Mouse (Mus musculus) heart, embryonic 14.5 days (tissue): ENCODE measurements around the gene Axin1. TPM values are rescaled to one million over a fixed set of nuclear protein-coding genes. Genes with fewer than 3 reads are reported as not detected.

Experiments used
- ATAC-seq: fragments of 200-750 bp; cut with Nextera tagmentation; 2 replicates; pipeline ENCODE4 v1.8.0; 2017; ENCODE audit warnings: low read depth, moderate TSS enrichment; ENCODE audit not compliant: insufficient number of reproducible peaks, insufficient read depth, low FRiP score
- H3K27ac ChIP-seq, 2 experiments: fragments of 200-500 bp in 1 of 2; fragments of 300-500 bp in 1 of 2; sonication (generic) in 1 of 2; replicated peaks in 1 of 2; 2 replicates each; pipeline ENCODE4 v1.5.1; 2012 to 2014; ENCODE audit warnings: low read depth in 2 of 2, low read length in 2 of 2, control low read depth in 1 of 2, mild to moderate bottlenecking in 1 of 2, mixed read lengths in 1 of 2; ENCODE audit not compliant: control insufficient read depth in 1 of 2, insufficient read depth in 1 of 2
- H3K27me3 ChIP-seq: fragments of 300-500 bp; sonication (generic); 2 replicates; pipeline ENCODE4 v1.6.1; 2014; ENCODE audit warnings: mild to moderate bottlenecking, low read length, control low read depth; ENCODE audit not compliant: control insufficient read depth, insufficient read depth
- H3K36me3 ChIP-seq: fragments of 300-500 bp; sonication (generic); 2 replicates; pipeline ENCODE4 v1.6.1; 2014; ENCODE audit warnings: mild to moderate bottlenecking, control low read depth, low read length, mixed read lengths; ENCODE audit not compliant: control insufficient read depth, insufficient read depth
- H3K4me1 ChIP-seq, 2 experiments: fragments of 200-500 bp in 1 of 2; fragments of 300-500 bp in 1 of 2; sonication (generic) in 1 of 2; 2 replicates each; pipeline ENCODE4 v1.6.1; 2012 to 2014; ENCODE audit warnings: low read length in 2 of 2, control low read depth in 1 of 2, mixed read lengths in 1 of 2; ENCODE audit not compliant: control insufficient read depth in 2 of 2, insufficient read depth in 2 of 2
- H3K4me2 ChIP-seq: fragments of 300-500 bp; sonication (generic); 2 replicates; pipeline ENCODE4 v1.6.1; 2014; ENCODE audit warnings: mild to moderate bottlenecking, low read length
- H3K4me3 ChIP-seq, 2 experiments: fragments of 200-500 bp in 1 of 2; fragments of 300-500 bp in 1 of 2; sonication (generic) in 1 of 2; 2 replicates each; pipeline ENCODE4 v1.5.1; 2012 to 2014; ENCODE audit warnings: low read length in 2 of 2, mild to moderate bottlenecking in 2 of 2, control low read depth in 1 of 2, low read depth in 1 of 2, moderate library complexity in 1 of 2; ENCODE audit not compliant: control insufficient read depth in 1 of 2, insufficient read depth in 1 of 2
- H3K9ac ChIP-seq: fragments of 300-500 bp; sonication (generic); 2 replicates; pipeline ENCODE4 v1.6.1; 2014; ENCODE audit warnings: mild to moderate bottlenecking, low read length
- H3K9me3 ChIP-seq: fragments of 300-500 bp; sonication (generic); 2 replicates; pipeline ENCODE4 v1.6.1; 2016; ENCODE audit warnings: low read length, control low read depth; ENCODE audit not compliant: control insufficient read depth
- WGBS: fragments of 180-500 bp; shearing (Covaris S2); extraction: QIAGEN DNeasy Blood & Tissue Kit; methylation state at CpG from one replicate; pipeline ENCODE4 v1.1.7; 2014; 5-methylcytosine and 5-hydroxymethylcytosine counted together
- polyA plus RNA-seq: library from polyadenylated mRNA; unstranded; fragments of >200 nt; fragmentation: Nextera tagmentation; extraction: Ambion mirVana; gene quantifications from 2 replicates; pipeline ENCODE4 v1.2.1, GENCODE M21; 2014

Gene Axin1
- polyA plus RNA-seq, 1 experiment from 2014 or later, result 11.9 TPM

- WGBS, result 95% methylated on average over 15 of the region's 15 CpGs
- no peaks in the 10 kb centered on the region for H3K4me1 ChIP-seq
- no peak overlapping the region for H3K27ac ChIP-seq
- peaks cover 98% of the 10 kb centered on the region for H3K36me3 ChIP-seq
- no peak overlapping the region for H3K4me2 ChIP-seq
- H3K9ac ChIP-seq, result no peak overlapping the region
- no peaks in the 10 kb centered on the region for H3K9me3 ChIP-seq
- no peak for ATAC-seq
- H3K4me3 ChIP-seq, result no peak overlapping the region
- H3K27me3 ChIP-seq, result no peaks in the 10 kb centered on the region
Measured at GRCm38 (mm10) chr17:26192481-26193190, 54.1 kb downstream of the Axin1 start.

GRCm38 (mm10) chr17:26198892-26199291 lies 60.4 kb downstream of the Axin1 start, which contains the start of gene Pdia2:
Gene Pdia2 (minus strand): TSS chr17:26199087.
- no peak within 1 kb of the TSS for H3K4me3 ChIP-seq
- no peak within 1 kb of the TSS for H3K4me2 ChIP-seq
- no peak within 1 kb of the TSS for H3K27ac ChIP-seq
- ATAC-seq, result no peak
- peaks cover 46% of the 10 kb centered on the region for H3K27me3 ChIP-seq
- H3K4me1 ChIP-seq, result peaks cover 0 to 10% of the 10 kb centered on the region in 2 experiments; a peak in 2 of 4 replicates
- no peak within 1 kb of the TSS for H3K9ac ChIP-seq
- H3K9me3 ChIP-seq, result no peaks in the 10 kb centered on the region
- 52% methylated on average over 4 of the region's 4 CpGs for WGBS
- H3K36me3 ChIP-seq, result peaks cover 40% of the 10 kb centered on the region

DNA sequence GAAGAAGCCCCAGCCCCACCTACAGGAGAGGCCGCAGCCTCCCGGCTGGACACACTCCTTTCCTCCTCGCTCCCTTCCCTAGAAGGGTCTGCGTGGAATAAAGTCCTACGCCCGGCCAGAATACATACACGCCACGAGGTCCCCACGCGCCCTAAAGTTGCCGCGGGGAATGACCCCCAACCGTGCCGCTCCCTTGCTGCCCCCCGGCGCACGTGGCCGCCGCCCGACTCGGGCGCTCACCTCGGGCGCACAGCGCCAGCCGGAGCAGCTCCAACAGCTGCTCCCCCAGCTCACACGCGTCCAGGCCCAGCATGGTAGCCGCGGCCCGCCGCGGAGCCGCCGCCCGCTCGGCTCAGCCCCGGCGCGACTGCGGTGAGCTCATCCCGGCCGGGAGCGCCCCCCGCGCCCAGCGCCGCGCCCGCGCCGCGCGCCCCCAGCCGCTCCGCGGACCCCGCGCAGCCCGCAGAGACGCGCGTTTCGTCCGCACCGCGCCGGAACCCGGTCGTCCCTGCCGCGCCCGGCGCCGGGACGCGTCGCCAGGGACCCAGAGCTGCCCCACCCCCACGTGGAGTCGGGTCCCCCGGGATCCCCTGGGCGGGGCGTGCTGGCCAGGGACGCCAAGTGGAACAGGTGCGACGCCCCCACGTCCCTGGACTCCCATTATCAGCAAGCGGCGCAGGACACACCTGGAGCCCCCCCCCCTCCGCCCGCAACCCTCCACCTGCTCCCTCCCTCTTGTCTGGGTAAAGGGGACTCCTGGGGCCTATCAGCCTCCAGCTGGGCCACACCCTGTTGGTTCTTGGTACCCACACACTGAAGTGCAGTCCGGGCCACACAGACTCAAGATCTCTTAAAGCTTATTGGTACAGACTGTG lies 62.6 kb downstream of the Axin1 start:
- Histone ChIP-seq H3K4me2 (peak overlapping the region; percentile 96), H3K9me3 (no peaks in the 10 kb centered on the region), H3K9ac (peak overlapping the region; percentile 67), H3K4me1 (peaks cover 0 to 10% of the 10 kb centered on the region in 2 experiments; a peak in 2 of 4 replicates), H3K36me3 (peaks cover 18% of the 10 kb centered on the region), H3K27me3 (peaks cover 56% of the 10 kb centered on the region), H3K4me3 (peak overlapping the region; percentile 48 to 54), H3K27ac (no peak overlapping the region)
- WGBS, result 1% methylated on average over 83 of the region's 92 CpGs
- no peak for ATAC-seq

GRCm38 (mm10) chr17:26201998-26202397 lies 63.5 kb downstream of the Axin1 start:
- ATAC-seq, result no peak
- no peak overlapping the region for H3K27ac ChIP-seq
- H3K9ac ChIP-seq, result no peak overlapping the region
- no peaks in the 10 kb centered on the region for H3K9me3 ChIP-seq
- no peak overlapping the region for H3K4me2 ChIP-seq
- peaks cover 9% of the 10 kb centered on the region for H3K36me3 ChIP-seq
- peaks cover 0 to 10% of the 10 kb centered on the region in 2 experiments; a peak in 2 of 4 replicates for H3K4me1 ChIP-seq
- peaks cover 56% of the 10 kb centered on the region for H3K27me3 ChIP-seq
- no peak overlapping the region for H3K4me3 ChIP-seq

DNA sequence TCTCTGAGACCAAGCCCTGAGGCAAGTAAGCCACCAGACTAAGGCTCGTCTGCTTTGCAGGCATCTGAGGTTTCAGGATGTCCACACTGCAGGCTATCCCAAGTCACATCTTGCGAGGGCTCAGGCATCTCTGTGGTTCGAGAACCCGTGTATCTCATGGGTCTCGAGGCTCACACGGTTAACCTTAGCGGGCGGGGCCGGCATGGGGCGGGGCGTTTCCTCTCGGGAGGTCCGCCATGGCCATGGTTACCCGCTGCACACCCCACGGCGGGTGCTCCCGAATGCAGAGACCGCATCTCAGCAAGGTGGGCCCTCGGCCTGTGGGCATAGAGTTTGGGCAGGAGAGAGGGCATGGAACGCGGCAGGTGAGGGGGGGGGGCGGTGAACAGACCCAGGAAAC lies 64.2 kb downstream of the Axin1 start, which contains the start of gene Rgs11:
Rgs11 (plus strand) TSS at position 215 of the 400 bp plus-strand sequence.
- peaks cover 56% of the 10 kb centered on the region for H3K27me3 ChIP-seq
- peak within 1 kb of the TSS; percentile 57 for H3K9ac ChIP-seq
- WGBS, result 2% methylated on average over 22 of the region's 22 CpGs

GRCm38 (mm10) chr17:26203321-26203811 lies 64.9 kb downstream of the Axin1 start:
- no peaks in the 10 kb centered on the region for H3K9me3 ChIP-seq
- ATAC-seq, result no peak
- no peaks in the 10 kb centered on the region for H3K36me3 ChIP-seq
- peaks cover 56% of the 10 kb centered on the region for H3K27me3 ChIP-seq
- peak overlapping the region; percentile 53 to 59 for H3K4me3 ChIP-seq
- H3K4me2 ChIP-seq, result peak overlapping the region; percentile 97
- H3K9ac ChIP-seq, result peak overlapping the region; percentile 57
- peaks cover 0 to 10% of the 10 kb centered on the region in 2 experiments; a peak in 2 of 4 replicates for H3K4me1 ChIP-seq
- no peak overlapping the region for H3K27ac ChIP-seq
- WGBS, result 1% methylated on average over 29 of the region's 30 CpGs

More for the DNA sequence above, 64.2 kb downstream of the Axin1 start, which contains the start of gene Rgs11:
- Histone ChIP-seq H3K9me3 (no peaks in the 10 kb centered on the region), H3K36me3 (peaks cover 3% of the 10 kb centered on the region; the same call in 1 of the 2 replicates), H3K4me3 (peak within 1 kb of the TSS; percentile 53 to 59), H3K27ac (no peak within 1 kb of the TSS), H3K4me1 (peaks cover 0 to 10% of the 10 kb centered on the region in 2 experiments; a peak in 2 of 4 replicates), H3K4me2 (peak within 1 kb of the TSS; percentile 97)
- ATAC-seq, result no peak

DNA sequence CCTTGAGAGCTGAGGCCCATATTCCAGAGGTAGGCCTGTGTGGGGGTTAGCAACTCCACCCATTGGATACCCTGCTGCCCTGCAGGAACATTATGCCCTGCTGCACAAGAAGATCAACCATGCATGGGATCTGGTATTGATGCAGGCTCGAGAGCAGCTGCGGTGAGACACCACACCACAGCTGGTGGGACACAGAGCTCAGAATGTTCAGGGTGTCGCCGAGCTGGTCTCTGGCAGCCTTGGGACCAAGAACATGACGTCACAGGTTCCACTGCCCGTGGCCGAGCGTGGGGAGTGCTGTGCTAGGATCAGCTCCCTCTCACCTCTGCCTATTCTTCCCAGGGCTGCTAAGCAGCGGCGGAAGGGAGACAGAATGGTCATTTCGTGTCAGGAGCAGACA lies 66.3 kb downstream of the Axin1 start:
- no peak overlapping the region for H3K4me3 ChIP-seq
- no peak overlapping the region for H3K4me2 ChIP-seq
- peaks cover 48% of the 10 kb centered on the region for H3K27me3 ChIP-seq
- H3K36me3 ChIP-seq, result no peaks in the 10 kb centered on the region
- no peak overlapping the region for H3K9ac ChIP-seq
- H3K9me3 ChIP-seq, result no peaks in the 10 kb centered on the region
- H3K4me1 ChIP-seq, result peaks cover 0 to 10% of the 10 kb centered on the region in 2 experiments; a peak in 2 of 4 replicates
- WGBS, result 33% methylated on average over 11 of the region's 11 CpGs
- no peak for ATAC-seq
- no peak overlapping the region for H3K27ac ChIP-seq
